Mouse (Mus musculus): ENCODE data around the gene Setx.

The Setx gene

DNA sequence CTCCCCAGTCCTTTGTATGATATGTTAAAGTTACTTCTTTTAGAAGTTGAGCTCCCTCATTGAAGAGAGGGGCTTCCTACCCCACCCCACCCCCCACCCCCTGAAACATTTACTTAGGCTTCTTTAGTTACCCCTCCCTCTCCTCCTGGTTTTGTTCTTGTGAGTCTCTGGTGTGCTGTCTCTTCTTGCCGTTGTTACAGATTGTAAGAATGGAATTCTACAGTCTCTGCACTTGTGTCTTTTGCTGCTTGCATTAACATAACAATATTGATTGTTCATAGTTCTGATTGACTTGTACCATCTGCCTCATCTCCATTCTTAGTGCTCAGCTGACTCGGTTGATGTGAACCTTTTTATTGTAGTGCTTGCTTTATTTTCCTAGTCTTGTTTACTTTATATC is 28.0 kb downstream of the Setx start:
- DNase-seq: no peak

DNA sequence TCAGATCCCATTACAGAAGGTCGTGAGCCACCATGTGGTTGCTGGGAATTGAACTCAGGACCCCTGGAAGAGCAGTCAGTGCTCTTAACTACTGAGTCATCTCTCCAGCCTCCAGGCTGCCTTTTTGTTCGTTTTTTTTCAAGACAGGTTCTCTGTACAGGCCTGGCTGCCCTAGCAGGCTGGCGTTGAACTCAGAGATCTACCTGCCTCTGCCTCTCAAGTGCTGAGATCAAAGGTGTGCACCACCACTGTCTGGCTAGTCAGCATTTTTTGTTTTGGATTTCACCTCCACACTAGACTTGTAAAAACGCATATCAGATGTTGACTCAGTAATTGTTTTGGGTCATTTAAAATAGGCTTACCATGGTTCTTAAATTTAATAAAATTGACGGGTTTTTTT is 44.1 kb downstream of the Setx start:
- DNase-seq: no peak

DNA sequence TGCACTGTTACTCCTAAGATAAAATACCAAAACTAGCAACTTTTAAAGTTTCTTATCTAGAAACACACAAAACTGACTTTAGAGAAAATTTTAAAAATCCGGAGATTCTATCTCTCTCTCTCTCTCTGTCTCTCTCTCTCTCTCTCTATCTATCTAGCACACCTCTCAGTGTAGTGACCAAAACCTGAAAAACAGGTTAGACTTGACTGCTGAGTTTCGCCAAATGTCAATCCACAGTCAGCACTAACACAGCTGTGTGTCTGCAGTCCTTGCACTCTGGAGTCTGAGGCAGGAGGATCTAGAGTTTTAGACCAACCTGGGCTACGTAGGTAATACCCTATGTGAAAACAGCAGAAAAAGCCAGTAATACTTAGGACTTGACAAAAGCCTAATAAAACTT is 50.9 kb downstream of the Setx start:
- DNase-seq: no peak

DNA sequence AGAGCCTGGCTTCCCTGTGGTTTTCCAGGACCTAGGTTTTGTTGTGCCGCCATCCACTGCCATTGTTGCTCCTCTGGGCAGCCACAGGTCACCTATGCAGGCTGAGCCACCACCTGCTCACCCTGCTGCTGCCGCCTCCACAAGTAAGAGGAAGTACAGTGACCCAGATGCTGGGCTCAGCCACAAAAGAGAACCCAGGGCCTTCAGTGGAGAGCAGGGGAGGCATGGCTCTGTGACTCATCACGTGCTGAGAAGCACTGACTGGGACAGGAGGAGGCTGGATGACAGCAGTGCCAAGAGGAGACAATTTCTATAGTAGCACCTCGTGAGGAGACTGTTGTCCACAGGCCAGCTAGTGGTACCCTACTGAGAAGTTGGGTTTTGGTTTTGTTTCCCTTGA is 55.8 kb downstream of the Setx start:
- DNase-seq: no peak

DNA sequence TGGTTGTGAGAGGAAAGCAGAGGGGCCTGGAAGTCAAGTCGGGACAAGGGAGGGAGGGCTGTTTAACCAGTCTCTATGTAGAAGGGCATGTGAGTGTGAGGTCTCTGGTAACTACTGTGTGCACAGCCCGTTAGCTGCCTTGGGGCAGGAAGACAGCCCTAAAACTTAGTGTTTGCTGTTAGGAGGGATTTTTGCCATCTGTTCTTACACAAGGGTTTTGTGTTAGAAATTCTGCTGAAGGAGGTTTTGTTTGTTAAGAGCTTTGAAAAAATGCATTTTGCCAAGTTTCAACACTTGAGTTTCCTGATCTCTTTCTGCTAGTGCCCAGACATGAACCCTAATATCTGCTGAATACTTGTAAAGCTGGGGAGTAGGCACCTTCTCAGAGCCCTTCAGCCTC is 57.1 kb downstream of the Setx start:
- no peak for DNase-seq

DNA sequence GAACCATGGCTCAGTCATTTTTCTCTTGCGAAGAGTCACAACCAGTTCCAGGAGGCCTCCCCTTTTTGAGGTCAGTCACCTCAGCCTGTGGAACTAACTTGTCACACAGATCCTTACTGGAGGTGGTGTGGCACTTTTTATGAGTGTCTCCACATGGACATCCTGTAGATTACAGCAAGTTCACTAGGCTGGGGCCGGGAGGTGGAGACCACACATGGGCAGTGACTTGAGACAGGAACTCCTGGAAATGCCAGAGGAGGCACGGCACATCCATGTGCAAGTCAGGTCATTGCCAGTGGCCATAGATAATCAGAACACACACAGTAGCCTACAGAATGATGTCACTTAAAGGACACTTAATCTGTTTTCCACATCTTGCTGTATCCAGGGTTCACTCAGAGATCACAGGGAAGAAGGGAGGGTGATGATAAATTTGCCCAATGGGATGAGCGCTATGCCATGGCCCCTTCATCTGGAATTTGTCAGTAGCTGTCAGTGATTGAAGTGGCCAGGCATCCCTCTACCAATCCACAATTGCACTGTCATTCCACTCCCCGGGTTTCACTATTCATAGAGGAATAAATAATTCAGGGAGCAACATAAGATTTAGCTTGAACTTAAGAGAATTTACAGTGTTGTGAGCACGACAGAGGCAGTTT is 59.4 kb downstream of the Setx start:
- no peak for DNase-seq

DNA sequence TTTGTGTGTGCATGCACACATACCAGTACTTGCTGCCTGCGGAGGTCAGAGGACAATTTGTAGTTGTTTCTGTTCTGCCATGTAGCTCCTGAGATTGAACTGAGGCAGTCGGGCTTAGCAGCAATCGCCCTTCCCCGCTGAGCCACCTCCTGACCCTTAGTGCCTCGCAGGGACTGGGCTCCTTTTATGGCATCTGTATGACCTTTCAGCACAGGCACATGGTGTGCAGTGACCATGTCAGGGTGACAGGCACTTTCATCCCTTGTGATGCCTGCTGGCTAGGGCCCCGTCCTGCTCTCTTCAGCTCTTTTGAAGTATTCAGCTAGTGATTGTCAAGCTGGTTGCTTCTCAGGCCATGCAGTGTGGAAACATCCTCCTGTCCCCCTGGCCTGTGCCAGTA is 62.2 kb downstream of the Setx start:
- DNase-seq: no peak

DNA sequence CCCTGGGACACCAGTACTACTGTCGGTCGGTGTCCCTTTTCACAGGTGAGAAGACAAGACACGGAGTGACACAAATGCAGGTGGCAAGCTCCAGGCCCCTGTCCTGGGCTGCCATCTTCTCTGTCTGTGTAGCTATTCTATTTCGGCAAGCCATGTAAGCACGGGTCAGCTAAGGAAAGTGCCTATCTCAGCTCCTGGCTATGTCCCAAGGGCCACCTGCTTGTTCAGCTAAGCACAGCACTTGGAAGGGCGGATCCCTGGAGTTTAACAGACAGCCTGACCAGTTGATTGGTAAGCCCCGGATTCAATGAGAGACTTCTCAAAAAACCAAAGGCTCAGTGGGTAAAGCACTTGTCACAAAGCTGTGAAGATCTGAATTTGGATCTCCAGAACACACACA is 66.4 kb downstream of the Setx start:
- peak in 1 of 2 experiments; percentile 52 for DNase-seq

DNA sequence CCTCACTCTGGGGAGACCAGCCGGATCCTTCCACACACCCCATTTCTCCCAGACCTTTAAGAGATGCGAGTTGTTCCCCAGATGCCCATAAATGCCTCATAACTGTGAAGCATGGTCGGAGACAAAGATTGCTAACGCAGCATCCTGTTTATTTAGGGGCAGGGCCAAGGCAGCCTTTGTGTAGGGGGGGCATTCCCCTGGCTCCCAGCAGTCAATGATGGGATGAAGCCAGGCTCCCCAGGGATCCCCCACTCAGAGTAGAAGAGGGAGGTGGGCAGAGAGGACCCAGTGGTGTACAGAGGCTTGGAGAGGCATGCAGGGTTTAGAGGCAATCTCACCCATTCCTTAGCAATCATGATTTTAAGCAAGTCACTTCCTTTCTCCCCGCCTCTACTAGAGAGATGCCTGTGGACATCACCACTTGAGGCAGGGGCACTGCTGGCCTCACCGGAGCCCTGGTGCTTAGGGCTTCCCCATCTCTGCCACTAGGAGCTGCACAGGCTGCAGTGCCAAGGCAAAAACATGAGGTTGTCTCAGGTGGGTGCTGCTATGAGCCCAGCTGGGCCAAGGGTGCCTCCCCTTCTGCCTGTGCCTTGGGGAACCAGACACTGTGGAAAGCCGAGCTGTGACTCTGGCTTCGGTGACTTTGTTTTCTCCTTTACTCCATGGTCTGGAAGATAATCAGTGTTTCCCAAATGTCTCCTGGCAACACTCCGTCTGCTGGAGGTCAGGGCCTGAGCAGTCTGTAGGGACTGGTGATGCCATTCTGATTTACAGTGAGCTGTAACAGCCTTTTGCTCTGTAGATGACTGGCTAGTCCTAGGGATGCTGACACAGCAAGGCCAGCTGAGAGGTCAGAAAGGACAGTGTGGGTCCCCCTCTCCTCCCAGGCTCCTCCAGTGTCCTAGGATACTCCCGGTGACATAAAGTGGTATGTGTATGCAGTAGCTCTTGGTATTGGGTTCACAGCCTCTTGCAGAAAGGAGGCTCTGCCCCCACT is 67.5 kb downstream of the Setx start:
- peak; percentile 19 to 37 for DNase-seq

DNA sequence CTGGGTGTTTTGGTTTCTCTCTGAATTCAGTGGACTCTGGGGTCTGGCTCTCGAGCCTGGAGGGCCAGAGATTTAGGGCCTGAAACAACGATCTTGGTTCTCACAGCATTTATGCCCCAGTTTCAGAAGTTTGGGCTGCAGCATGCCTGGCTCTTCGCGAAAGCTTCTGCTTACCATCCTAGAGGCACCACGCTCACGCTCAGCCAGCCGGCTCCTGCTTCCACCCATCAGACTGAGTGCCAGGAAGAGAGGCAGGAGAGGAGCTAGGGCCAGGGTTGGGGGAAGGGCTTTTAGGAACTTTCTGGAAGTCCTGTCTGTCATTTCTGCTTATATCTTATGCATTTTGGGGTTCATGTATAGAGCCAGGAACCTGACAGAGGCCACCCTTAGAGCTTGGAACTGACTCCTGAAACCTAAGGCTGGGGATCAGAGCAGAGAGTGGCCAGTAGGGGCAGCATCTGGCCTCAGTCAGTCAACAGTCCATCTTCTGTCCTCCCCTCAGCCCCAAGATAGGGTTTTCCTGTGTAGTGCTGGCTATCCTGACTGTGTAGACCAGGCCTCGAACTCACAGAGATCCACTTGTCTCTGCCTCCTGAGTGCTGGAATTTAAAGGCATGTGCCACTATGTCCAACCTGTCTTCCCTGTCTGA is 68.8 kb downstream of the Setx start:
- no peak for DNase-seq

DNA sequence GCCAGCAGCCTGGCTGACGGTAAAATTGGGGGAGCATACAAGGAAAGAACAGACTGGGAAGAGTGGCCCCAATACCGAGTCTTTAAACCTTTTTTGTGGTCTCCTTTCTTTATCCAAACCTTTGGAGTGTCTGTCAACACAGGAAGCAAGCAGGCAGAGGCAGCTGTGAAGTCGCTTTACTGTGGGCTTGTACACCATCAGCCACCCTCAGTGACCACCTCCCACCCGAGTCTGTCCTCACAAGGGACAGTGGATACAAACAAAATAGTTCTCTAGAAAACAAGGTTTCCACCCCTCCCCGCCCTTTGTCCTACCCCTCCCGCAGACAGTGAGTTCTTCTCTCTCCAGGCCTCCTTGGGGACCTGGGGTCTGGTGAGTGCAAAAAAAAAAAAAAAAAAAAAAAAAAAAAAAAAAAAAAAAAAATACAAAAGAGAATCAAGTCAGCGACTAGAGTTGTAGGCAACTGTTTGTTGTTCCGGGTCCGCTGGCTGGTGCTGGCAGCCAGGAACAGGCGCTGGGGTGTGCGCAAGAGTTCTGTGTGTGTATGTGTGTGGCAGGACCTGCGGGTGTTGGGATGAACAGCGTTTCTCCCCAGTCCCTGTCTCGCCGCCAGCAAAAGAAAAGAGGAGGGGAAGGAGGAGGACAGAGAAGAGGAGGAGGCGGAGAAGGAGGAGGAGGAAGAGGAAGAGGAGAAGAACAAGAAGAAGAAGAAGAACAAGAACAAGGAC is 70.0 kb downstream of the Setx start:
- no peak for DNase-seq

DNA sequence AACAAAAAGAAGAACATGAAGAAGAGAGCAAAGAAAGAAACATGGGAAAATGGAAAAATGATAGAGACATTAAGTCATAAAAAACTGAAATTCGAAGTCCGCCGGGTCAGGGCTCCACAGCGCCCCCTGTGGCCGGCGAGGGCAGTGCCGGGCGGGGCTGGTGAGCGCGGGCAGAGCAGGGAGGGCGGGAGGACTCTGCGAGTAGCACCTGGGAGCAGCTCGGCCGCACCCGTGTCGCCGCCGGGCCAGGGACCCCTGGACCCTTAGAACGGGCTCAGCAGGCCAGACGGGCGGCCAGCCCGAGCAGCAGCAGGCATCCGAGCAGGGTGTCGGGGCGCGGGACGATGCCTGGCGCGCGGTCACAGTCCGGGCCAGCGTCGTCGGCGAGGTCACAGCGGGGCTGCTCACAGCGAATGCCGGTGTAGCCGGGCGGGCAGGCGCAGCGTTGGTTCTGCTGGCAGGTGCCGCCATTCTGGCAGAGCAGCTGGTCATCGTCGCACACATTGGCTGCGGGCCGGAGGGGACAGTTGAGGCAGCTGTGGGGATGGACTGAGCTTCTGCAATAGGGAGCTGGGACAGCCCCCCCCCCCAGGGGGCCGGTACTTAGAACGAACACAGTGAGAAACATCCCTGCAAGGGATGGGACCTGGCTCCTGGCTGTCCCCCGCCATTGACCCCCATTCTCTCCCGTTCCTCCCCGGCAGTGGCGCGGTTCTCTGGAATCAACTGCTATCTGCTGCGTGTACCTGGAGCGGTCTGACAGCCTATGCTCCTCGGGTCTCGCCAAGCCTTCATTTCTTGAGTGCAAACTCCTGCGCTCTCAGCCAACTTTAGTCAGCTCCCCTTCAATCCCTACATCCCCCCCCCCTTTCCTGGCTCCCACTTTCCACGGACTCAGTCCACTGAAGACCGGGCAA is 70.8 kb downstream of the Setx start:
- DNase-seq: peak; percentile 50 to 66

DNA sequence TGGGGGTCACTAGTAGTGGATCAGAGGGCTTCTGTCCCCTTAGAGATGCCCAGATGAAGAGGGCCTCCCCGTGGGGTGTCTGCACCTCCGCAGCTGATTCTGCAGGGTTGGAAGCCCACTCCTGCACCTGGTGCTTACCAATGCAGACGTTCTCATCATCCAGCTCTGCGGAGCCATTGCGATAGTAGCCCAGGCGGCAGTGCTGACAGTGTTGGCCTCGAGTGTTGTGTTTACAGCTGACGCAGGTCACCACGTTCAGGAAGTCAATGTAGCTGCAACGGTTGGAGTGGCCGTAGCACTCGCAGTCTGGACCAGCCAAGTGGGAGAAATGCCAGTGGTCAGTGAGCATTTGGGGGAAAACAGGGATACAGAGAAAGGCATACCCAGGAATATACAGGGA is 72.9 kb downstream of the Setx start:
- no peak for DNase-seq

DNA sequence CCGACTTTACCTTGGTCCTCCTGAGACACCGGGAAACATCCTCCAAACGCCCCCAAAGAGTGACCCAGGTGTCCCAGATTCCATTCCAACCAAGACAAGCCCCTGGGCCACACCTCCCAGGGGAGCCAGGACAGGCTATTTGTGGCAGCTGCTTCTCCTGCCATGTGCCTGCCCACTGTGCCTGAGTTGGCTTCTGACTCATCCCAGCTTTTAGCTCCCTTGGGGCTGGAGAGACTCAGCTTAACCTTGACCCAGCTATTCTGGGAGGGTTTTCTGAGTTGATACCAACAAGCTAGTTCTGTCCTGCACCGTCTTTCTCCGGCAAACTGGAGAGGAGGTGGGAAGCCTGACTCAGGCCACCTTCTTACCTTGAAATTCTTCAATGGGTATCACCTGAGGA is 74.5 kb downstream of the Setx start:
- no peak for DNase-seq

DNA sequence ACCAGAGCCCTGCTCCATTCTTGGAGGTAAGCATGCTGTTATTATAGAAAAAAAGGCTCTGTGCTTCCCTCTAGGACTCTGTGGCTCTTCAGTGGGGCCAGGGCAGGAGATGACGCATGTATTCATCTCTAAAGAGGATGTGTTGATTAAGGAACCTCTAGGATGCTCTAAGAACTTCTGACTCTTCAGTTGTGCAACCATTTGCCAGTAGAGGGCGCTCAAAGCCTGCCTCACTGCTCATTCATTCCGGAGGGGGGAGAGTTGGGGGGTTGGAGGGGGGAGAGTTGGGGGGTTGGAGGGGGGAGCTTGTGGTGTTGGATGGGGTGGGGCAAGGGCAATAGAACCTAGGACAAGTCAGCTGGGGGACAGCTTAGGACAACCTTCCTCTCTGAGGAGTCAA is 75.9 kb downstream of the Setx start:
- peak in 1 of 2 experiments; percentile 25 for DNase-seq

DNA sequence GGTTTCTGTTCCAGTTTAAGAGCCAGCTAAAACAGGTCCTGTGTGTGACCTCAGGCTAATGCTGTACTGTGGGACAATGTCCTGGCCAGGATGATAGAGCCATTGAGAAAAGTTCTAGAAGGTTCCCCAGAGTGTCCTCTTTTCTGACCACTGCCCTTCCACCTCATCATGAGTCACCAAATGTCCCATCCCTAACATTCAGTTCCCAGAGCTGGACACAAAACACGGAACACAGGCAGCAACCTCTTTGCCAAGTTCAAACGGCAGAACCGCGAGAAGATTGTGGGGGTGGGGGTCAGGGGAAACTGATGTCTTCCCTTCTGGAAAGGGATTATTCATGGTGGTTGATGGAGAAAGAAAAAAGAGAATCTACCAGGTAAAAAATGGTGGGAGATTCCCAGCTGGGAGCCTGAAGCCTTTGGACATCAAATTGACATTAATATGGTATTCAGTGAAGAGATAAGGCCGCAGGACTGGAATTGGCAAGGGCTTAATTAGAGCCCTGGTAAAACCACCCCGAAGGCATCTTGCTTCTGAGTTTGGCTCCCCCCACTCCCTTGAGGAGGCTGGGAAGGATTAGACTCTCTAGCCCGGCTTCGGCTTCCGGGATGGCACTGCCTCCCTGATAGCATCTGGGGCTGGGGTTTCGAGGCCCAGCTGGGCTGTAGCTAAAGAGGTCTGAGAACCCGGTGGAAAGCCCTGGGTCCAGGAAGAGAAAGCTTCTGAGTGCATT is 77.4 kb downstream of the Setx start:
- no peak for DNase-seq

DNA sequence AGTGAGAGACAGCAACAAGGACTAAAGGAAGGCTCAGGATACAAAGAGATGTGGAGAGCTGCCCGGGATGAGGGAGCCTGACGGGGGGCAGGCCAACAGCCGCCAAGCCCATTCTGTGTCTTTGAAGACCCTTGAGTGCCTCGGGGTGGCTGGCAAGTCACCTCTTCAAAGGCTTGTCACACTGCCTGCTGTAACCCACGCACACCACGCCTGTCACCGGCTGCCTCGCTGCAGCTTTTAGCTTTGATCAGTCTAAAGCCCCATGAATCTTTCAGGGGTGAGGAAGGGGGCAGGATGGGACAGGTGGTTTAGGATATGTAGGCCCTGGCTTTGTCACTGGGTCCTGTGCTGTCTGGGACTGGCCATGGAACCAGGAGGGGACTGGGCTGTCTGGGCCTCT is 82.2 kb downstream of the Setx start:
- DNase-seq: no peak

DNA sequence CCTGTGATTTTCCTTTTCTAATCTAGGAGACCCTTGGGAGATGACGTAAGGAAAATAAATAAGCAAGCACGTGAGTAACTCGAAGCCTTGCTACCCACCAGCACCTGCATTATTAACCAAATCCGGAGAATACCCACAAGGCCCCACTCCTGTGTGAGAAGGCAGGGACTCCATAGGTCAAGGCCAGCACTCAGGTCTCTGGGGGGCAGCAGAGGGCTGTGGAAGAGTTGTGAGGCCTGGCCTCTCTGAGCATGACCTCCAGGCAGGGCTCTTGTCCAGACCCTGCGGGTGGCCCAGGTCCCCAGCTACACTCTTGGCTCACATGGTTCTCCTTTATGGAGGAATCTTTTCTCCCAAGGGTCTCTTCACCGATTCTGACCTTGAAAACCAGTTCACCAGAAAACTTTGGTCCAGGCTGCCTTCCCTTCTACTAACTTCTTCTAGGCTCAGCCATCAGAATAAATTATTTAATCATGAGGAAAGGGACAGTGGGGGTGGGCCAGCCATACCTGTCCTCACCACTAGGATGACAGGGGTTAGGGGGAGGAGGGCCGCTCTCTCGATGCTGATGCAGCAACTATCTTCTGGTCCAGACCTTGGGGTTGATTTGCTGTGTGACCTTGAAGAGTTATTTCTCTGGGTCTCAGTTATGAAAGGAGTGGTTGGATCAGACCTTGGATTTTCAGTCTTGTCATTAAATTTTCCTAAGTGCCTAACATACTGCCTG is 92.5 kb downstream of the Setx start:
- DNase-seq: peak in 1 of 2 experiments; percentile 57

DNA sequence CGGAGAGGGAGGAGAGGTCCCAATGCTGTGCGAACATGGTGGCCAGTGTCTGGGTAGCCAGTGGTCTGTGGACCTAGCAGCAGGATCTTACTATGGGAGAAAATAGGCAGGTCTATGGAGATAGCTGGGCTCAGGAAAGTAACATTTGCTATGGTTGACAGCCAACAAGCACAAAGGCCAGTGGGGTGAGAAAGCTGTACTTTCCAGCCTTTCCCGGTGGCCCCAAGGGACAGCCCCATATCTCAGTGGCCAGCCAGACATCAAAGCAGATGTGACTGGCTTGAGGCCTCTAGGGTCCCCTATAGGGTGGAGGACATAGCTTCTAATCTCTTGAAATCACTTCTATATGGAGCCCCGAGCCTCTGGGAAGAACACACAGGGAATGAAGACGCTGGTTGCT is 93.1 kb downstream of the Setx start:
- DNase-seq: no peak

DNA sequence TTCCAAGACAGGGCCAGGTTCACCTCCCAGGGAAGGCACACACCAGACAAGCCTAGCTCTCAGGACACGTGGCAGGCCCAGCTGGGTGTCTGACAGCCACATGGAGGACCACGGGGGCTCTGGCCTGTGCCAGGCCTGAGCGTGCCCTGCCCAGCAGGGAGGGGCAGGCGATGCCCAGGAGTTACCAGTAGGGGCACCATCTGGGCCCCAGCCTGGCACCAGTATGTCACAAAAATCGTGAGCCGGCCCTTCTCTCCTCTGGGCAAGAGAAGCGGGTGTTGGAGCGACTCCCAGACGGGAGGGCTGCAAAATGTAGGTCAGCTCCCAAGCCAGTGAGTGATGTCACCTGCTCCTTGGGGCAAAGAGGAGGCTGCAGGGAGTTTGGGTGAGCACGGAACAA is 93.9 kb downstream of the Setx start:
- DNase-seq: no peak

DNA sequence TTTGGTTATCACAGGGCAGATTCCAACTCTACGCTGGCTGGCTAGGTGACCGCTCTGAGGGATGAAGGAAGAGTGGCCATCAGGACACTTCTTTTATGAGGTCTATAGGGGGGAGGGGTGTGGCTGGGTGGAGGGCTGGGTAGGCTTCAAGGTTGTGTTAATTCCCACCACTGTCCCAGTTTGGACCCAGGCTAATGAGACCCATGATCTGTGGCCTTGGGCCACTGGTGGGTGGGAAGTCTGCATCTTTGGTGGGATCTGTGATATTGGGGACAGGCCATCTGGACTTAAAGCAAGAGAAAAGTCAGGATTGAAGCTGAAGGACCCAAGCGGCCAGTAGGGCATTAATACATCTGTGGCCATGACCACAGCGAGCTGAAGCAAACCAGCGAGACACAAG is 94.8 kb downstream of the Setx start:
- DNase-seq: no peak
